Mouse (Mus musculus): ENCODE measurements around the gene Gk5. TPM values are rescaled to one million over a fixed set of nuclear protein-coding genes. Genes with fewer than 3 reads are reported as not detected.

Gk5 gene
- polyA plus RNA-seq, 1 experiment from 2014 or later, result 7.4 TPM

DNA sequence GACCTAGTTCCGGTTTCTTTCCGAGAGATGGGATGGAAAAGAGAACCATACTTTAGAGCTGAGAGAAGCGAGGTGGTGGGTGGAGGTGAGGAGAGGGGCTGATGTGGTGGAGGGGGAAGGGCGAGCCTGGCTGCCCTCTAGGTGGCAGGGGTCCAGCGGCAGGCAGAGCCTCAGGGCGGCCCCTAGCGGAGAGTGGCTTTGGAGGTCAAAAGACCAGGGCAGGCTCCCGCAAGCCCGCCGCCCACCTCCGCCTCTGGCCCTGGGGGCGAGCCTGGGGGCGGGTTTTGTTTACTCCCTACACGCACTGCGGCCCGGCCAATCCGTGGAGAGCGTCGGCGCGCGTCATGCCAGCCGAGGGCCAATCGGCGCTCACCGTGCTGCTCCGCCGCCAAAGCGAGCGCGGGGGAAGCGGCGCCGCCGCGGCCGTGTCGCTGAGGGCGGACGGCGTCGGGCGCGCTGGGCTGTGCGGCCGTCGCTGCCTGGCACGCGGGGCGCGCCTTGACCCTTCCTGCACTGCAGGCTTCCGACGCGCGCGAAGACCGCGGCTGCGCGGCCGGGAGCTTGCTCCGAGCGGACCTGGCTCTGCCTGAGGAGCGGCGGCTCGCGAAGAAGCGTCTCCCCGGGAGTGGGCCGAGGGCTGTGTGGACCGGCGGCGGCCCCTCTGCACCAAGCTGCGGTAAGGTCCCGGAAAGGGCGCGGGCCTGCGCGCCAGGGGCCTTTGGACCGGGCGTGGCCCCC lies 76.9 kb downstream of the Gk5 start, which contains the start of gene Tfdp2:
Gene Tfdp2 (plus strand): TSS at position 391 of the 738 bp plus-strand sequence.
- Histone ChIP-seq H3K9ac (ENCODE audit: low read depth, low read length) (peak within 1 kb of the TSS; percentile 81), H3K27me3 (replicated peaks; ENCODE audit: control insufficient read depth, insufficient read depth, low read length) (no peaks in the 10 kb centered on the region), H3K4me3 (ENCODE audit: low read depth, low read length) (peak within 1 kb of the TSS; percentile 90), H3K4me2 (ENCODE audit: low read depth, low read length) (peak within 1 kb of the TSS; percentile 94), H3K36me3 (ENCODE audit: control insufficient read depth, insufficient read depth, low read length) (no peaks in the 10 kb centered on the region), H3K4me1 (ENCODE audit: control insufficient read depth, insufficient read depth, low read length) (peaks cover 10% of the 10 kb centered on the region; the same call in 1 of the 2 replicates), H3K27ac (replicated peaks; ENCODE audit: low read depth, low read length) (peak within 1 kb of the TSS; percentile 83), H3K9me3 (ENCODE audit: control insufficient read depth, low read length) (no peaks in the 10 kb centered on the region)
- ATAC-seq (ENCODE audit: low read depth) (peak; percentile 99), DNase-seq (ENCODE audit: low spot score) (peak; percentile 96)
- 2% methylated on average over 12 of the region's 81 CpGs for WGBS

GRCm38 (mm10) chr9:96196636-96197181 lies 77.5 kb downstream of the Gk5 start:
- under 1% methylated on average over 19 of the region's 20 CpGs for WGBS
- ATAC-seq (ENCODE audit: low read depth), result peak; percentile 37; the same call in 1 of the 2 replicates

DNA sequence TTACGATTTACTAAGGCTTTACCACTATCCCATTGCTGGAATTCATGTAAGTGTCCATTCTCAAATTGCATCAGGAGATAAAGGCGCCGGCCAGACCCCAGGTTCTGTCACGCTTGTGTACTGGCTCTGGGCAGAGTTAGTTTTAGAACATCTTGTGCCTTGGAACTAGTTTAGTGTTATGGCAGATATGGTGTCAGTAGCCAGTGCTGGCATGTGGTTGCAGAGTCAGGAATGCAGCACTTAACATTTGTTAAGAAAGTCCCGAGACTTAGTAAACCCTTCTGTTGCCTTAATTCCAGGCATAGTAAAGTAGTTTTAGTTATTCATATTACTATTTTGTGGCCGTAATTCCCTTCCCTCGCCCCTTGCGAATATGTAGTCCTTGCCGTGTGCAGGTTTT lies 78.6 kb downstream of the Gk5 start:
- DNase-seq (ENCODE audit: low spot score) (no peak), ATAC-seq (ENCODE audit: low read depth) (no peak)
- Histone ChIP-seq H3K27me3 (replicated peaks; ENCODE audit: control insufficient read depth, insufficient read depth, low read length) (no peaks in the 10 kb centered on the region), H3K36me3 (ENCODE audit: control insufficient read depth, insufficient read depth, low read length) (peaks cover 4% of the 10 kb centered on the region; the same call in 1 of the 2 replicates), H3K4me2 (ENCODE audit: low read depth, low read length) (peak overlapping the region; percentile 94), H3K4me3 (ENCODE audit: low read depth, low read length) (peak overlapping the region; percentile 90), H3K27ac (replicated peaks; ENCODE audit: low read depth, low read length) (no peak overlapping the region), H3K9ac (ENCODE audit: low read depth, low read length) (peak overlapping the region; percentile 81; the same call in 1 of the 2 replicates), H3K9me3 (ENCODE audit: control insufficient read depth, low read length) (no peaks in the 10 kb centered on the region), H3K4me1 (ENCODE audit: control insufficient read depth, insufficient read depth, low read length) (peaks cover 10% of the 10 kb centered on the region; the same call in 1 of the 2 replicates)
- 66% methylated on average over 9 of the region's 9 CpGs for WGBS

More at GRCm38 (mm10) chr9:96196636-96197181, 77.5 kb downstream of the Gk5 start:
- DNase-seq (ENCODE audit: low spot score), result peak; percentile 49
- Histone ChIP-seq H3K4me1 (ENCODE audit: control insufficient read depth, insufficient read depth, low read length) (peaks cover 10% of the 10 kb centered on the region; the same call in 1 of the 2 replicates), H3K27me3 (replicated peaks; ENCODE audit: control insufficient read depth, insufficient read depth, low read length) (no peaks in the 10 kb centered on the region), H3K9ac (ENCODE audit: low read depth, low read length) (peak overlapping the region; percentile 81), H3K4me2 (ENCODE audit: low read depth, low read length) (peak overlapping the region; percentile 94), H3K36me3 (ENCODE audit: control insufficient read depth, insufficient read depth, low read length) (no peaks in the 10 kb centered on the region), H3K4me3 (ENCODE audit: low read depth, low read length) (peak overlapping the region; percentile 90), H3K9me3 (ENCODE audit: control insufficient read depth, low read length) (no peaks in the 10 kb centered on the region), H3K27ac (replicated peaks; ENCODE audit: low read depth, low read length) (peak overlapping the region; percentile 83)

GRCm38 (mm10) chr9:96203663-96204062 lies 84.5 kb downstream of the Gk5 start:
- no peak for DNase-seq (ENCODE audit: low spot score)
- no peak for ATAC-seq (ENCODE audit: low read depth)
- no peaks in the 10 kb centered on the region for H3K9me3 ChIP-seq (ENCODE audit: control insufficient read depth, low read length)
- no peak overlapping the region for H3K9ac ChIP-seq (ENCODE audit: low read depth, low read length)
- 91% methylated on average over 3 of the region's 3 CpGs for WGBS
- peaks cover 14% of the 10 kb centered on the region; the same call in 1 of the 2 replicates for H3K36me3 ChIP-seq (ENCODE audit: control insufficient read depth, insufficient read depth, low read length)
- no peaks in the 10 kb centered on the region for H3K27me3 ChIP-seq (replicated peaks; ENCODE audit: control insufficient read depth, insufficient read depth, low read length)
- H3K4me3 ChIP-seq (ENCODE audit: low read depth, low read length), result no peak overlapping the region
- H3K4me2 ChIP-seq (ENCODE audit: low read depth, low read length), result no peak overlapping the region
- H3K27ac ChIP-seq (replicated peaks; ENCODE audit: low read depth, low read length), result no peak overlapping the region
- no peaks in the 10 kb centered on the region for H3K4me1 ChIP-seq (ENCODE audit: control insufficient read depth, insufficient read depth, low read length)

DNA sequence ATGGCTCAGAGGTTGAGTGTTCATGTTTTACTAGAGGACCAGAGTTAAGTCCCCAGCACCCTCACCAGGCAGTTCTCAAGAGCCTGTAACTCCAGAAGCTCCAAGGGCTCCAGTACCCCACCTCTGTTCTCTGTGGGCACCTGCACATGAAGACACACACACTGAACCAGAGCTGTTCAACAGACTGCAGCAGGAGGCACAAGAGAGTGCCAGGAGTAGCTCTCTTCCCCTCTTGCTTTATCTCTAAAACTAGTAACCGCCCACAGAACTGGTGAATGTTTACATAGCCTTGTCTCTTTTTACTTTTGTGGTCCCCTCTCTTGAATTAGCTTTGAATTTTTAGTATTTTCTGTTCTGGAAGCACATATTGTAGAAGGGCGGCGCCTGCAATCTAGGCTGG lies 88.3 kb downstream of the Gk5 start:
- H3K27ac ChIP-seq (replicated peaks; ENCODE audit: low read depth, low read length), result no peak overlapping the region
- H3K4me2 ChIP-seq (ENCODE audit: low read depth, low read length), result no peak overlapping the region
- H3K9me3 ChIP-seq (ENCODE audit: control insufficient read depth, low read length), result no peaks in the 10 kb centered on the region
- no peak for DNase-seq (ENCODE audit: low spot score)
- no peak overlapping the region for H3K9ac ChIP-seq (ENCODE audit: low read depth, low read length)
- H3K4me1 ChIP-seq (ENCODE audit: control insufficient read depth, insufficient read depth, low read length), result no peaks in the 10 kb centered on the region
- WGBS, result 95% methylated on average over 3 of the region's 3 CpGs
- no peak for ATAC-seq (ENCODE audit: low read depth)
- H3K27me3 ChIP-seq (replicated peaks; ENCODE audit: control insufficient read depth, insufficient read depth, low read length), result no peaks in the 10 kb centered on the region
- H3K36me3 ChIP-seq (ENCODE audit: control insufficient read depth, insufficient read depth, low read length), result peaks cover 12% of the 10 kb centered on the region; the same call in 1 of the 2 replicates
- no peak overlapping the region for H3K4me3 ChIP-seq (ENCODE audit: low read depth, low read length)

- ATAC-seq (ENCODE audit: low read depth) (no peak), DNase-seq (ENCODE audit: low spot score) (no peak)
- Histone ChIP-seq H3K9ac (ENCODE audit: low read depth, low read length) (no peak overlapping the region), H3K9me3 (ENCODE audit: control insufficient read depth, low read length) (0 out of 2 replicates have a peak, but pooled peaks cover 4% of the 10 kb centered on the region), H3K4me3 (ENCODE audit: low read depth, low read length) (no peak overlapping the region), H3K27ac (replicated peaks; ENCODE audit: low read depth, low read length) (no peak overlapping the region), H3K27me3 (replicated peaks; ENCODE audit: control insufficient read depth, insufficient read depth, low read length) (no peaks in the 10 kb centered on the region), H3K4me1 (ENCODE audit: control insufficient read depth, insufficient read depth, low read length) (no peaks in the 10 kb centered on the region), H3K36me3 (ENCODE audit: control insufficient read depth, insufficient read depth, low read length) (no peaks in the 10 kb centered on the region), H3K4me2 (ENCODE audit: low read depth, low read length) (no peak overlapping the region)
- WGBS, result 92% methylated on average over 3 of the region's 3 CpGs
Observed at GRCm38 (mm10) chr9:96213036-96213645, 94.0 kb downstream of the Gk5 start.

- 83% methylated on average over 2 of the region's 2 CpGs for WGBS
- Histone ChIP-seq H3K27ac (replicated peaks; ENCODE audit: low read depth, low read length) (no peak overlapping the region), H3K4me2 (ENCODE audit: low read depth, low read length) (no peak overlapping the region), H3K9me3 (ENCODE audit: control insufficient read depth, low read length) (0 out of 2 replicates have a peak, but pooled peaks cover 4% of the 10 kb centered on the region), H3K4me1 (ENCODE audit: control insufficient read depth, insufficient read depth, low read length) (no peaks in the 10 kb centered on the region), H3K4me3 (ENCODE audit: low read depth, low read length) (no peak overlapping the region), H3K36me3 (ENCODE audit: control insufficient read depth, insufficient read depth, low read length) (no peaks in the 10 kb centered on the region), H3K27me3 (replicated peaks; ENCODE audit: control insufficient read depth, insufficient read depth, low read length) (no peaks in the 10 kb centered on the region), H3K9ac (ENCODE audit: low read depth, low read length) (no peak overlapping the region)
- ATAC-seq (ENCODE audit: low read depth), result no peak
- no peak for DNase-seq (ENCODE audit: low spot score)
Observed at GRCm38 (mm10) chr9:96214171-96214570, 95.0 kb downstream of the Gk5 start.

DNA sequence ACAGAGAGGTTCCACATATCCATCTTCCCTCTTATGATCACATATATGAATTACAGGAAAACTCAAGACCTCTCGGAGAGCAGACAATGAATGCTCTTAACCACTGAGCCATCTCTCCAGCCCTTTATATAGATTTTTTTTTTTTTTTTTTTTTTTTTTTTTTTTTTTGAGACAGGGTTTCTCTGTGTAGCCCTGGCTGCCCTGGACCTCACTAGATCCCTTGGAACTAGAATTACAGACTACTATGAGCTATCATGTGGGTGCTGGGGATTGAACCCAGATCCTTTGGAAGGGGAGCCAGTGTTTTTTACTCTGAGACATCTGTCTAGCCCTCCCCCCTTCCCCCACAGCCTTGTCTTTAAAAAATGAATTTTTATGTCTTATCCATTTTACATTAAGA lies 98.1 kb downstream of the Gk5 start:
- H3K4me3 ChIP-seq (ENCODE audit: low read depth, low read length), result no peak overlapping the region
- H3K9ac ChIP-seq (ENCODE audit: low read depth, low read length), result no peak overlapping the region
- 86% methylated on average over 1 of the region's 1 CpGs for WGBS
- H3K9me3 ChIP-seq (ENCODE audit: control insufficient read depth, low read length), result 0 out of 2 replicates have a peak, but pooled peaks cover 4% of the 10 kb centered on the region
- H3K27me3 ChIP-seq (replicated peaks; ENCODE audit: control insufficient read depth, insufficient read depth, low read length), result no peaks in the 10 kb centered on the region
- H3K4me2 ChIP-seq (ENCODE audit: low read depth, low read length), result no peak overlapping the region
- no peak overlapping the region for H3K27ac ChIP-seq (replicated peaks; ENCODE audit: low read depth, low read length)
- H3K4me1 ChIP-seq (ENCODE audit: control insufficient read depth, insufficient read depth, low read length), result no peaks in the 10 kb centered on the region
- ATAC-seq (ENCODE audit: low read depth) (no peak), DNase-seq (ENCODE audit: low spot score) (no peak)
- no peaks in the 10 kb centered on the region for H3K36me3 ChIP-seq (ENCODE audit: control insufficient read depth, insufficient read depth, low read length)
